Comparison of ENCODE assay signal across 34 mouse cellular contexts in genomic region chr16:85100806-85101205, GRCm38 (mm10).
A peak's percentile ranks its signal among the peaks of the same experiment; 100 is the strongest.
DNase-seq lines count a peak whose midpoint lies in the region; ATAC-seq and TF ChIP-seq lines count a peak whose summit lies in the region.
"Had no signal": no experiment of that assay in that cellular context is flagged by ENCODE, and none has a peak within 500 bp of the region (broad histone marks: within the 10 kb centered on the region; RNA-seq: fewer than 3 reads in every experiment).

No protein-coding gene starts in this region.

- no peak overlapping the region for H3K4me3 ChIP-seq in midbrain, embryonic 10.5 days
- H3K4me3 ChIP-seq in midbrain, postnatal 0 days (ENCODE audit: low read depth, low read length) = no peak overlapping the region
- no peak overlapping the region for H3K4me3 ChIP-seq in embryonic facial prominence, embryonic 11.5 days (ENCODE audit: low read depth, low read length)
- H3K4me3 ChIP-seq in midbrain, embryonic 16.5 days (ENCODE audit: low read depth, low read length) = no peak overlapping the region
- H3K4me3 ChIP-seq in forebrain, embryonic 15.5 days = no peak overlapping the region
- H3K4me3 ChIP-seq in heart, embryonic 11.5 days (ENCODE audit: low read depth, low read length) = no peak overlapping the region
- H3K4me3 ChIP-seq: embryonic facial prominence, embryonic 12.5 days; forebrain, embryonic 10.5 days; gastrocnemius, adult 2 months; heart, embryonic 12.5 days; layer of hippocampus, adult 2 months; left cerebral cortex, adult 2 months; limb, embryonic 13.5 days; lung, embryonic 15.5 days; megakaryocyte, embryonic 14.5 days; neural tube, embryonic 15.5 days had no signal

- peak; percentile 28 for DNase-seq in adrenal gland, adult 2 months
- no peak for DNase-seq in adrenal gland, postnatal 25 days
- DNase-seq in midbrain, embryonic 10.5 days (ENCODE audit: low spot score) = peak; percentile 7
- no peak for DNase-seq in midbrain, postnatal 0 days (ENCODE audit: low spot score)
- peak; percentile 59 for DNase-seq in embryonic facial prominence, embryonic 11.5 days (ENCODE audit: low spot score)
- DNase-seq: cerebellum, adult 11 months; cerebellum, adult 9-10 months; cerebellum, postnatal 36 days; gastrocnemius, adult 2 months; gastrocnemius, postnatal 36 days; heart, adult 18-20 months; kidney, adult 2 months; kidney, postnatal 36 days; lung, postnatal 4 days; right cerebral cortex, postnatal 4 days; thymus, adult 18-20 months; thymus, postnatal 25 days had no signal

- H3K4me2 ChIP-seq in midbrain, postnatal 0 days (ENCODE audit: low read depth, low read length, poor library complexity, severe bottlenecking) = no peak overlapping the region
- no peak overlapping the region for H3K4me2 ChIP-seq in embryonic facial prominence, embryonic 11.5 days (ENCODE audit: low read depth, low read length)
- H3K4me2 ChIP-seq in midbrain, embryonic 16.5 days (ENCODE audit: low read length) = no peak overlapping the region
- H3K4me2 ChIP-seq in forebrain, embryonic 15.5 days (replicated peaks) = no peak overlapping the region
- no peak overlapping the region for H3K4me2 ChIP-seq in heart, embryonic 11.5 days
- H3K4me2 ChIP-seq: embryonic facial prominence, embryonic 12.5 days; heart, embryonic 12.5 days; limb, embryonic 13.5 days; liver, embryonic 11.5 days; lung, embryonic 15.5 days; neural tube, embryonic 15.5 days had no signal

- 66% methylated on average over 3 of the region's 3 CpGs for WGBS in midbrain, embryonic 10.5 days
- WGBS in midbrain, postnatal 0 days = 25% methylated on average over 3 of the region's 3 CpGs
- WGBS in embryonic facial prominence, embryonic 11.5 days = 26% methylated on average over 3 of the region's 3 CpGs
- 18% methylated on average over 3 of the region's 3 CpGs for WGBS in midbrain, embryonic 16.5 days
- 29% methylated on average over 3 of the region's 3 CpGs for whole genome bisulfite sequencing in forebrain, embryonic 15.5 days
- 48% methylated on average over 3 of the region's 3 CpGs for whole genome bisulfite sequencing in heart, embryonic 11.5 days (ENCODE audit: insufficient replicate concordance)

- no peaks in the 10 kb centered on the region for H3K27me3 ChIP-seq in midbrain, embryonic 10.5 days (ENCODE audit: low read depth, poor library complexity, severe bottlenecking)
- H3K27me3 ChIP-seq in midbrain, postnatal 0 days (ENCODE audit: insufficient read depth, low read length) = no peaks in the 10 kb centered on the region
- H3K27me3 ChIP-seq in embryonic facial prominence, embryonic 11.5 days (ENCODE audit: control insufficient read depth, insufficient read depth, low read length) = no peaks in the 10 kb centered on the region
- no peaks in the 10 kb centered on the region for H3K27me3 ChIP-seq in midbrain, embryonic 16.5 days (ENCODE audit: control insufficient read depth, insufficient read depth, low read depth, low read length)
- no peaks in the 10 kb centered on the region for H3K27me3 ChIP-seq in forebrain, embryonic 15.5 days
- no peaks in the 10 kb centered on the region for H3K27me3 ChIP-seq in heart, embryonic 11.5 days (ENCODE audit: control insufficient read depth, insufficient read depth, low read length)
- H3K27me3 ChIP-seq: CH12.LX; embryonic facial prominence, embryonic 12.5 days; heart, embryonic 12.5 days; limb, embryonic 13.5 days; lung, embryonic 15.5 days; megakaryocyte, embryonic 14.5 days; neural tube, embryonic 15.5 days had no signal

- H3K9ac ChIP-seq in midbrain, postnatal 0 days (replicated peaks; ENCODE audit: low read length, poor library complexity, severe bottlenecking) = no peak overlapping the region
- H3K9ac ChIP-seq in embryonic facial prominence, embryonic 11.5 days (replicated peaks; ENCODE audit: low read length) = no peak overlapping the region
- no peak overlapping the region for H3K9ac ChIP-seq in midbrain, embryonic 16.5 days (ENCODE audit: low read depth, low read length)
- no peak overlapping the region for H3K9ac ChIP-seq in forebrain, embryonic 15.5 days (replicated peaks)
- no peak overlapping the region for H3K9ac ChIP-seq in heart, embryonic 11.5 days (ENCODE audit: low read depth, low read length)
- H3K9ac ChIP-seq: embryonic facial prominence, embryonic 12.5 days; heart, embryonic 12.5 days; limb, embryonic 13.5 days; lung, embryonic 15.5 days; neural tube, embryonic 15.5 days had no signal

- ATAC-seq in midbrain, postnatal 0 days (ENCODE audit: low FRiP score) = no peak
- no peak for ATAC-seq in embryonic facial prominence, embryonic 11.5 days (replicated peaks; ENCODE audit: insufficient number of reproducible peaks, low FRiP score, low TSS enrichment, low read depth)
- no peak for ATAC-seq in midbrain, embryonic 16.5 days
- ATAC-seq in forebrain, embryonic 15.5 days (replicated peaks) = no peak
- no peak for ATAC-seq in heart, embryonic 11.5 days (replicated peaks; ENCODE audit: insufficient number of reproducible peaks, low FRiP score, low TSS enrichment)
- ATAC-seq: forebrain, embryonic 16.5 days; hindbrain, embryonic 16.5 days had no signal

- peaks cover 33% of the 10 kb centered on the region for H3K36me3 ChIP-seq in midbrain, embryonic 10.5 days
- no peaks in the 10 kb centered on the region; the same call in none of the 2 replicates for H3K36me3 ChIP-seq in midbrain, postnatal 0 days (ENCODE audit: insufficient read depth, low read length)
- no peaks in the 10 kb centered on the region for H3K36me3 ChIP-seq in embryonic facial prominence, embryonic 11.5 days (replicated peaks; ENCODE audit: control insufficient read depth, insufficient read depth, low read depth, low read length)
- 0 out of 2 replicates have a peak, but pooled peaks cover 4% of the 10 kb centered on the region for H3K36me3 ChIP-seq in midbrain, embryonic 16.5 days (ENCODE audit: control insufficient read depth, insufficient read depth, low read length)
- peaks cover 8% of the 10 kb centered on the region; the same call in 1 of the 2 replicates for H3K36me3 ChIP-seq in forebrain, embryonic 15.5 days
- H3K36me3 ChIP-seq in heart, embryonic 11.5 days (ENCODE audit: control insufficient read depth, insufficient read depth, low read length) = no peaks in the 10 kb centered on the region; the same call in 1 of the 2 replicates

- no peak for TF ChIP-seq CTCF in midbrain, postnatal 0 days (IDR thresholded peaks at IDR 0.05)

- H3K27ac ChIP-seq in midbrain, embryonic 10.5 days (replicated peaks) = no peak overlapping the region
- H3K27ac ChIP-seq in midbrain, postnatal 0 days (ENCODE audit: low read depth, low read length) = no peak overlapping the region
- H3K27ac ChIP-seq in embryonic facial prominence, embryonic 11.5 days (replicated peaks; ENCODE audit: low read depth, low read length) = no peak overlapping the region
- H3K27ac ChIP-seq in midbrain, embryonic 16.5 days (ENCODE audit: low read length) = peak overlapping the region; percentile 4; the same call in 1 of the 2 replicates
- no peak overlapping the region for H3K27ac ChIP-seq in forebrain, embryonic 15.5 days (replicated peaks)
- no peak overlapping the region for H3K27ac ChIP-seq in heart, embryonic 11.5 days (ENCODE audit: low read depth, low read length)
- H3K27ac ChIP-seq: forebrain, embryonic 10.5 days; gastrocnemius, adult 2 months; layer of hippocampus, adult 2 months; left cerebral cortex, adult 2 months; limb, embryonic 13.5 days; lung, embryonic 15.5 days; neural tube, embryonic 15.5 days; stomach, postnatal 0 days had no signal

- no peaks in the 10 kb centered on the region for H3K9me3 ChIP-seq in midbrain, embryonic 10.5 days (replicated peaks)
- H3K9me3 ChIP-seq in midbrain, postnatal 0 days (ENCODE audit: low read length) = no peaks in the 10 kb centered on the region
- no peaks in the 10 kb centered on the region for H3K9me3 ChIP-seq in embryonic facial prominence, embryonic 11.5 days (replicated peaks; ENCODE audit: control insufficient read depth, low read length)
- H3K9me3 ChIP-seq in midbrain, embryonic 16.5 days (replicated peaks; ENCODE audit: control insufficient read depth, low read length, poor library complexity, severe bottlenecking) = no peaks in the 10 kb centered on the region
- no peaks in the 10 kb centered on the region for H3K9me3 ChIP-seq in forebrain, embryonic 15.5 days
- H3K9me3 ChIP-seq in heart, embryonic 11.5 days (replicated peaks; ENCODE audit: control insufficient read depth, low read length) = no peaks in the 10 kb centered on the region
- H3K9me3 ChIP-seq: embryonic facial prominence, embryonic 12.5 days; forebrain, embryonic 10.5 days; heart, embryonic 12.5 days; limb, embryonic 13.5 days; lung, embryonic 15.5 days; neural tube, embryonic 15.5 days had no signal

- H3K4me1 ChIP-seq in midbrain, embryonic 10.5 days = peaks cover 16% of the 10 kb centered on the region; the same call in 1 of the 2 replicates
- H3K4me1 ChIP-seq in midbrain, postnatal 0 days (ENCODE audit: insufficient read depth, low read length) = 0 out of 2 replicates have a peak, but pooled peaks cover 3% of the 10 kb centered on the region
- H3K4me1 ChIP-seq in embryonic facial prominence, embryonic 11.5 days (ENCODE audit: control insufficient read depth, insufficient read depth, low read length) = no peaks in the 10 kb centered on the region
- H3K4me1 ChIP-seq in midbrain, embryonic 16.5 days (ENCODE audit: control insufficient read depth, insufficient read depth, low read length) = 0 out of 2 replicates have a peak, but pooled peaks cover 3% of the 10 kb centered on the region
- peaks cover 20% of the 10 kb centered on the region for H3K4me1 ChIP-seq in forebrain, embryonic 15.5 days
- peaks cover 9% of the 10 kb centered on the region for H3K4me1 ChIP-seq in heart, embryonic 11.5 days (ENCODE audit: control insufficient read depth, insufficient read depth, low read length)
- H3K4me1 ChIP-seq: limb, embryonic 13.5 days; lung, embryonic 15.5 days; megakaryocyte, embryonic 14.5 days had no signal

Comparison
In these comparisons a context has a peak if more than half of its experiments do, and no peak if none do; other contexts are left out.
1. DNase-seq: peak in adrenal gland, adult 2 months (single experiment), midbrain, embryonic 10.5 days (single experiment) and embryonic facial prominence, embryonic 11.5 days (single experiment); none in adrenal gland, postnatal 25 days (single experiment) and midbrain, postnatal 0 days (single experiment).